Mouse (Mus musculus): ENCODE measurements around the gene Cks1b.

Gene Cks1b

GRCm38 (mm10) chr3:89425876-89426275 lies 7.7 kb upstream of the Cks1b start:
- peak; percentile 47 for DNase-seq (ENCODE audit: low read depth, low spot score)

- DNase-seq (ENCODE audit: low read depth, low spot score) = peak; percentile 60
Observed at GRCm38 (mm10) chr3:89425141-89425525, 7.0 kb upstream of the Cks1b start.

GRCm38 (mm10) chr3:89424416-89425140 lies 6.4 kb upstream of the Cks1b start:
- DNase-seq (ENCODE audit: low read depth, low spot score) = no peak

GRCm38 (mm10) chr3:89422556-89423205 lies 4.5 kb upstream of the Cks1b start:
- no peak for DNase-seq (ENCODE audit: low read depth, low spot score)

- no peak for DNase-seq (ENCODE audit: low read depth, low spot score)
Observed at GRCm38 (mm10) chr3:89421810-89422473, 3.8 kb upstream of the Cks1b start.

- peak; percentile 89 for DNase-seq (ENCODE audit: low read depth, low spot score)
Observed at GRCm38 (mm10) chr3:89421002-89421774, 3.0 kb upstream of the Cks1b start.

- no peak for DNase-seq (ENCODE audit: low read depth, low spot score)
Observed at GRCm38 (mm10) chr3:89420421-89420820, 2.2 kb upstream of the Cks1b start.

GRCm38 (mm10) chr3:89419981-89420380 lies 1.8 kb upstream of the Cks1b start:
- DNase-seq (ENCODE audit: low read depth, low spot score) = no peak

GRCm38 (mm10) chr3:89419571-89419970 lies 1.4 kb upstream of the Cks1b start:
- DNase-seq (ENCODE audit: low read depth, low spot score) = peak; percentile 90

GRCm38 (mm10) chr3:89418861-89419250 lies 673 bp upstream of the Cks1b start:
- DNase-seq (ENCODE audit: low read depth, low spot score) = peak; percentile 89

- no peak for DNase-seq (ENCODE audit: low read depth, low spot score)
Observed at GRCm38 (mm10) chr3:89417840-89418169, 378 bp downstream of the Cks1b start.

- DNase-seq (ENCODE audit: low read depth, low spot score) = no peak
Observed at GRCm38 (mm10) chr3:89417131-89417530, 1.1 kb downstream of the Cks1b start.

- no peak for DNase-seq (ENCODE audit: low read depth, low spot score)
Observed at GRCm38 (mm10) chr3:89416158-89416557, 2.0 kb downstream of the Cks1b start.

GRCm38 (mm10) chr3:89411490-89412393 lies 6.4 kb downstream of the Cks1b start, which contains the start of gene Flad1:
TSS of gene Flad1 (minus strand) at chr3:89411870.
- peak; percentile 100 for DNase-seq (ENCODE audit: low read depth, low spot score)

GRCm38 (mm10) chr3:89410864-89411263 lies 7.3 kb downstream of the Cks1b start:
- DNase-seq (ENCODE audit: low read depth, low spot score) = no peak

- no peak for DNase-seq (ENCODE audit: low read depth, low spot score)
Observed at GRCm38 (mm10) chr3:89409701-89410100, 8.5 kb downstream of the Cks1b start.

- peak; percentile 64 for DNase-seq (ENCODE audit: low read depth, low spot score)
Observed at GRCm38 (mm10) chr3:89408448-89408847, 9.7 kb downstream of the Cks1b start.

GRCm38 (mm10) chr3:89406887-89407286 lies 11.3 kb downstream of the Cks1b start:
- DNase-seq (ENCODE audit: low read depth, low spot score) = no peak

- no peak for DNase-seq (ENCODE audit: low read depth, low spot score)
Observed at GRCm38 (mm10) chr3:89402693-89403092, 15.5 kb downstream of the Cks1b start, which contains the start of gene Lenep. TSS of gene Lenep (minus strand) at chr3:89402793.

GRCm38 (mm10) chr3:89401329-89401728 lies 16.9 kb downstream of the Cks1b start:
- no peak for DNase-seq (ENCODE audit: low read depth, low spot score)

- no peak for DNase-seq (ENCODE audit: low read depth, low spot score)
Observed at GRCm38 (mm10) chr3:89396654-89397005, 21.6 kb downstream of the Cks1b start.

Data from ZHBTc4 (cell line).